Mouse (Mus musculus): Measurements from ENCODE around the gene Lama5. TPM values are rescaled to one million over a fixed set of nuclear protein-coding genes. Genes with fewer than 3 reads are reported as not detected.

The Lama5 gene
- polyA plus RNA-seq, 1 experiment from 2014 or later, result 2.0 TPM

DNA sequence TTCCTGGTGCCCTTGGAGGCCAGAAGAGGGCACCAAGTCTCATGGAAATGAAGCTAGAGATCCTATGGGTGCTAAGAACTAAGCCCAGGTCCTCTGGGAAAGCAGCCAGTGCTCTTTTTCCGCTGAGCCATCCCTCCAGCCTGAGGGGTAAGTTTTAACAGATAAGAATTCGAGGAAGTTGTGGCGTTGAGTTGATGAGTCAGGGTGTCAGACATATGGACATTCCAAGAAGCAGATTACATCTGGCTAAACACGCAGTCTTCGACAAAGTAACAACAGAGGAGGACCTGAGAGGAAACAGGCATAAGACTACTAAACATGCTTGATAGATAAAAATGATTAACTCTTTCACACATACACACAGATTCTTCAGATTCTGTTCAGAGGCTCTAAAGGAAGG lies 12.9 kb upstream of the Lama5 start:
- Histone ChIP-seq H3K4me1 (ENCODE audit: control insufficient read depth, low read depth, low read length) (peaks cover 36% of the 10 kb centered on the region), H3K36me3 (ENCODE audit: control insufficient read depth, insufficient read depth) (no peaks in the 10 kb centered on the region), H3K27me3 (ENCODE audit: control insufficient read depth, insufficient read depth, low read depth, low read length) (no peaks in the 10 kb centered on the region), H3K4me2 (ENCODE audit: low read depth, low read length) (no peak overlapping the region), H3K9me3 (replicated peaks; ENCODE audit: control insufficient read depth, low read length) (no peaks in the 10 kb centered on the region), H3K4me3 (ENCODE audit: low read depth, low read length) (no peak overlapping the region), H3K27ac (ENCODE audit: low read length) (no peak overlapping the region), H3K9ac (ENCODE audit: low read depth, low read length) (no peak overlapping the region)
- WGBS (ENCODE audit: insufficient replicate concordance), result 19% methylated on average over 5 of the region's 5 CpGs
- no peak for ATAC-seq (ENCODE audit: low read depth)

DNA sequence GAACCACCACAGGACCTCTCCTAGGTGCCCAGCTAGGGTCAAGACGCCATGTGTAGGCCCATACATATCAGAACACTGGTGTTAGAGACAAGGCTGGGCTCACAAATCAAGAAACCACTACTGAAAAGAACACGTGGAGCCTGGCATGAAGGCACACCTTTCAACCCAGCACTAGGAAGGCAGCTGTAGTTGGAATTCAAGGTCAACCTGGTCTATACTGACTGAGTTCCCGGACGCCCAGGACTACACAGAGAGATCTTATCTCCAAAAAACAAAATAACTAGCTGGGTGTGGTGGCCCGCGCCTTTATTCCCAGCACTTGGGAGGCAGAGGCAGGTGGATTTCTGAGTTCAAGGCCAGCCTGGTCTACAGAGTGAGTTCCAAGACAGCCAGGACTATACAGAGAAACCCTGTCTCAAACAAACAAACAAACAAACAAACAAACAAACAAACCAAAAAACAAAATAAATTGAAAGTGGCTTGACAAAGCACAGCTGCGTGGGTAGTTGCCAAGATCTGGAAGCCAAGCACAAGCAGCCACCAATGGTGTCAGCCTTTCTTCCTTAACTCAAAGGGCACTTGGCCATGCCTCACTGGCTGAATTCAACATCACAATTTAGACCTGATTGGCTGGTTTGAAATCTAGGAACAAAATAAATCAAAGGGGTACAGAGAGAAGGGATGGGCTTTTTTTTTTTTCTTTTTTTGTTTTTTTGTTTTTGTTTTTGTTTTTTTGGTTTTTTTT lies 12.1 kb upstream of the Lama5 start:
- Histone ChIP-seq H3K9me3 (replicated peaks; ENCODE audit: control insufficient read depth, low read length) (no peaks in the 10 kb centered on the region), H3K36me3 (ENCODE audit: control insufficient read depth, insufficient read depth) (no peaks in the 10 kb centered on the region), H3K4me3 (ENCODE audit: low read depth, low read length) (no peak overlapping the region), H3K4me1 (ENCODE audit: control insufficient read depth, low read depth, low read length) (peaks cover 36% of the 10 kb centered on the region), H3K27me3 (ENCODE audit: control insufficient read depth, insufficient read depth, low read depth, low read length) (no peaks in the 10 kb centered on the region), H3K4me2 (ENCODE audit: low read depth, low read length) (no peak overlapping the region), H3K9ac (ENCODE audit: low read depth, low read length) (no peak overlapping the region), H3K27ac (ENCODE audit: low read length) (peak overlapping the region; percentile 87)
- WGBS (ENCODE audit: insufficient replicate concordance), result 61% methylated on average over 7 of the region's 7 CpGs
- no peak for ATAC-seq (ENCODE audit: low read depth)

GRCm38 (mm10) chr2:180236930-180237329 lies 11.3 kb upstream of the Lama5 start:
- H3K4me1 ChIP-seq (ENCODE audit: control insufficient read depth, low read depth, low read length), result peaks cover 36% of the 10 kb centered on the region
- peak overlapping the region; percentile 87 for H3K27ac ChIP-seq (ENCODE audit: low read length)
- H3K4me2 ChIP-seq (ENCODE audit: low read depth, low read length), result peak overlapping the region; percentile 52
- no peak overlapping the region; the same call in 1 of the 2 replicates for H3K4me3 ChIP-seq (ENCODE audit: low read depth, low read length)
- no peaks in the 10 kb centered on the region for H3K27me3 ChIP-seq (ENCODE audit: control insufficient read depth, insufficient read depth, low read depth, low read length)
- no peaks in the 10 kb centered on the region for H3K36me3 ChIP-seq (ENCODE audit: control insufficient read depth, insufficient read depth)
- ATAC-seq (ENCODE audit: low read depth), result peak; percentile 94
- no peak overlapping the region for H3K9ac ChIP-seq (ENCODE audit: low read depth, low read length)
- WGBS (ENCODE audit: insufficient replicate concordance), result 30% methylated on average over 3 of the region's 3 CpGs
- no peaks in the 10 kb centered on the region for H3K9me3 ChIP-seq (replicated peaks; ENCODE audit: control insufficient read depth, low read length)

GRCm38 (mm10) chr2:180236500-180236899 lies 10.8 kb upstream of the Lama5 start:
- ATAC-seq (ENCODE audit: low read depth), result peak; percentile 72
- Histone ChIP-seq H3K36me3 (ENCODE audit: control insufficient read depth, insufficient read depth) (no peaks in the 10 kb centered on the region), H3K4me2 (ENCODE audit: low read depth, low read length) (peak overlapping the region; percentile 52), H3K9ac (ENCODE audit: low read depth, low read length) (peak overlapping the region; percentile 49), H3K4me3 (ENCODE audit: low read depth, low read length) (peak overlapping the region; percentile 20), H3K4me1 (ENCODE audit: control insufficient read depth, low read depth, low read length) (peaks cover 36% of the 10 kb centered on the region), H3K9me3 (replicated peaks; ENCODE audit: control insufficient read depth, low read length) (no peaks in the 10 kb centered on the region), H3K27ac (ENCODE audit: low read length) (peak overlapping the region; percentile 87), H3K27me3 (ENCODE audit: control insufficient read depth, insufficient read depth, low read depth, low read length) (no peaks in the 10 kb centered on the region)
- 25% methylated on average over 3 of the region's 3 CpGs for WGBS (ENCODE audit: insufficient replicate concordance)

- peaks cover 36% of the 10 kb centered on the region for H3K4me1 ChIP-seq (ENCODE audit: control insufficient read depth, low read depth, low read length)
- H3K4me3 ChIP-seq (ENCODE audit: low read depth, low read length), result peak overlapping the region; percentile 20
- H3K4me2 ChIP-seq (ENCODE audit: low read depth, low read length), result peak overlapping the region; percentile 52
Observed at GRCm38 (mm10) chr2:180235788-180236187, 10.1 kb upstream of the Lama5 start.

DNA sequence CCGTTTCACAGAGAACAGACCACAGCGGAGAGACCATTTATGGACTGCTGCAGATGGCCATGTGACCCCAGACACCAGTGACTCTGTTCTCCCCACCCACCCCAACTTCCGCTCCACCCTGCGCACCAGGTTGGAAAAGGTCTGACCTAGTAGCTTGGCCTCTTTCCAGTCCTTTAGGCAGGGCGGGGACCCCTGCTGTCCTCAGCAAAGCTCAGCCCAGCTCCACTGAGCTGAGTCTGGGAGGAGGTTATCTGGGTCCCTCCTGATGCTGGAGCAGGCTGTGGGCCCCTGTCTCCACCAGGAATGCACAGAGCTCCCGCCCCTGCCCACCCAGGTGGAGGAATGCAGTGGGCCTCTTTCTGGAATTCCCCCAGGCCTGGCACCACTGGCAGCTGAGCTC lies 9.3 kb upstream of the Lama5 start:
- H3K4me1 ChIP-seq (ENCODE audit: control insufficient read depth, low read depth, low read length), result peaks cover 36% of the 10 kb centered on the region
- H3K4me2 ChIP-seq (ENCODE audit: low read depth, low read length), result no peak overlapping the region
- H3K27ac ChIP-seq (ENCODE audit: low read length), result peak overlapping the region; percentile 14; the same call in 1 of the 2 replicates
- no peak overlapping the region; the same call in 1 of the 2 replicates for H3K9ac ChIP-seq (ENCODE audit: low read depth, low read length)
- H3K4me3 ChIP-seq (ENCODE audit: low read depth, low read length), result no peak overlapping the region
- H3K9me3 ChIP-seq (replicated peaks; ENCODE audit: control insufficient read depth, low read length), result no peaks in the 10 kb centered on the region
- H3K36me3 ChIP-seq (ENCODE audit: control insufficient read depth, insufficient read depth), result no peaks in the 10 kb centered on the region
- WGBS (ENCODE audit: insufficient replicate concordance), result 60% methylated on average over 6 of the region's 6 CpGs
- no peak for ATAC-seq (ENCODE audit: low read depth)
- H3K27me3 ChIP-seq (ENCODE audit: control insufficient read depth, insufficient read depth, low read depth, low read length), result no peaks in the 10 kb centered on the region

More at GRCm38 (mm10) chr2:180235788-180236187, 10.1 kb upstream of the Lama5 start:
- 67% methylated on average over 4 of the region's 4 CpGs for WGBS (ENCODE audit: insufficient replicate concordance)
- peak overlapping the region; percentile 49 for H3K9ac ChIP-seq (ENCODE audit: low read depth, low read length)
- no peaks in the 10 kb centered on the region for H3K27me3 ChIP-seq (ENCODE audit: control insufficient read depth, insufficient read depth, low read depth, low read length)
- no peak for ATAC-seq (ENCODE audit: low read depth)
- H3K9me3 ChIP-seq (replicated peaks; ENCODE audit: control insufficient read depth, low read length), result no peaks in the 10 kb centered on the region
- no peaks in the 10 kb centered on the region for H3K36me3 ChIP-seq (ENCODE audit: control insufficient read depth, insufficient read depth)
- H3K27ac ChIP-seq (ENCODE audit: low read length), result peak overlapping the region; percentile 87; the same call in 1 of the 2 replicates

GRCm38 (mm10) chr2:180234353-180234752 lies 8.7 kb upstream of the Lama5 start:
- no peaks in the 10 kb centered on the region for H3K36me3 ChIP-seq (ENCODE audit: control insufficient read depth, insufficient read depth)
- 78% methylated on average over 8 of the region's 8 CpGs for WGBS (ENCODE audit: insufficient replicate concordance)
- no peak overlapping the region for H3K9ac ChIP-seq (ENCODE audit: low read depth, low read length)
- peaks cover 36% of the 10 kb centered on the region for H3K4me1 ChIP-seq (ENCODE audit: control insufficient read depth, low read depth, low read length)
- ATAC-seq (ENCODE audit: low read depth), result no peak
- no peak overlapping the region for H3K4me3 ChIP-seq (ENCODE audit: low read depth, low read length)
- no peaks in the 10 kb centered on the region for H3K9me3 ChIP-seq (replicated peaks; ENCODE audit: control insufficient read depth, low read length)
- H3K27ac ChIP-seq (ENCODE audit: low read length), result no peak overlapping the region
- H3K4me2 ChIP-seq (ENCODE audit: low read depth, low read length), result no peak overlapping the region
- no peaks in the 10 kb centered on the region for H3K27me3 ChIP-seq (ENCODE audit: control insufficient read depth, insufficient read depth, low read depth, low read length)

- no peak for ATAC-seq (ENCODE audit: low read depth)
- no peaks in the 10 kb centered on the region for H3K27me3 ChIP-seq (ENCODE audit: control insufficient read depth, insufficient read depth, low read depth, low read length)
- no peak overlapping the region for H3K9ac ChIP-seq (ENCODE audit: low read depth, low read length)
- no peaks in the 10 kb centered on the region for H3K36me3 ChIP-seq (ENCODE audit: control insufficient read depth, insufficient read depth)
- H3K4me2 ChIP-seq (ENCODE audit: low read depth, low read length), result no peak overlapping the region
- no peak overlapping the region for H3K27ac ChIP-seq (ENCODE audit: low read length)
- peaks cover 31% of the 10 kb centered on the region for H3K4me1 ChIP-seq (ENCODE audit: control insufficient read depth, low read depth, low read length)
- no peaks in the 10 kb centered on the region for H3K9me3 ChIP-seq (replicated peaks; ENCODE audit: control insufficient read depth, low read length)
- 57% methylated on average over 7 of the region's 7 CpGs for WGBS (ENCODE audit: insufficient replicate concordance)
- H3K4me3 ChIP-seq (ENCODE audit: low read depth, low read length), result no peak overlapping the region
Observed at GRCm38 (mm10) chr2:180233101-180233904, 7.6 kb upstream of the Lama5 start.

- Histone ChIP-seq H3K9ac (ENCODE audit: low read depth, low read length) (no peak overlapping the region), H3K4me1 (ENCODE audit: control insufficient read depth, low read depth, low read length) (peaks cover 16% of the 10 kb centered on the region), H3K36me3 (ENCODE audit: control insufficient read depth, insufficient read depth) (no peaks in the 10 kb centered on the region), H3K4me2 (ENCODE audit: low read depth, low read length) (no peak overlapping the region), H3K4me3 (ENCODE audit: low read depth, low read length) (no peak overlapping the region), H3K27me3 (ENCODE audit: control insufficient read depth, insufficient read depth, low read depth, low read length) (peaks cover 20% of the 10 kb centered on the region), H3K9me3 (replicated peaks; ENCODE audit: control insufficient read depth, low read length) (no peaks in the 10 kb centered on the region), H3K27ac (ENCODE audit: low read length) (no peak overlapping the region)
- 57% methylated on average over 4 of the region's 4 CpGs for WGBS (ENCODE audit: insufficient replicate concordance)
- no peak for ATAC-seq (ENCODE audit: low read depth)
Observed at GRCm38 (mm10) chr2:180230482-180230881, 4.8 kb upstream of the Lama5 start.
